Mouse (Mus musculus) limb, embryonic 14.5 days (tissue): ENCODE measurements around the gene Acsf2. TPM values are rescaled to one million over a fixed set of nuclear protein-coding genes. Genes with fewer than 3 reads are reported as not detected.
A peak's percentile ranks its signal among the peaks of the same experiment; 100 is the strongest.

Experiments
- ATAC-seq: fragments of 200-750 bp; cut with Nextera tagmentation; 2 replicates; pipeline ENCODE4 v1.8.0; 2017; ENCODE audit warnings: low read depth, moderate number of reproducible peaks, moderate TSS enrichment; ENCODE audit not compliant: low FRiP score
- DNase-seq: peaks from one replicate; pipeline ENCODE4 v3.0.0-alpha.2; 2015; ENCODE audit warnings: low spot score
- H3K27ac ChIP-seq: fragments of 300-500 bp; sonication (generic); replicated peaks from 2 replicates; pipeline ENCODE4 v1.5.1; 2014; ENCODE audit warnings: low read depth, mild to moderate bottlenecking, low read length, moderate library complexity, mixed read lengths
- H3K27me3 ChIP-seq: fragments of 300-500 bp; sonication (generic); 2 replicates; pipeline ENCODE4 v1.6.1; 2014; ENCODE audit warnings: low read length, mixed read lengths; ENCODE audit not compliant: control insufficient read depth, insufficient read depth
- H3K36me3 ChIP-seq: fragments of 300-500 bp; sonication (generic); 2 replicates; pipeline ENCODE4 v1.6.1; 2014; ENCODE audit warnings: mild to moderate bottlenecking, low read length, moderate library complexity, mixed read lengths; ENCODE audit not compliant: control insufficient read depth, insufficient read depth
- H3K4me1 ChIP-seq: fragments of 300-500 bp; sonication (generic); 2 replicates; pipeline ENCODE4 v1.6.1; 2014; ENCODE audit warnings: antibody characterized with exemption, low read length, mixed read lengths; ENCODE audit not compliant: control insufficient read depth, insufficient read depth
- H3K4me2 ChIP-seq: fragments of 300-500 bp; sonication (generic); replicated peaks from 2 replicates; pipeline ENCODE4 v1.6.1; 2014; ENCODE audit warnings: low read depth, mild to moderate bottlenecking, low read length, moderate library complexity; ENCODE audit not compliant: severe bottlenecking
- H3K4me3 ChIP-seq: fragments of 300-500 bp; sonication (generic); replicated peaks from 2 replicates; pipeline ENCODE4 v1.5.1; 2014; ENCODE audit warnings: low read length
- H3K9ac ChIP-seq: fragments of 300-500 bp; sonication (generic); 2 replicates; pipeline ENCODE4 v1.6.1; 2014; ENCODE audit warnings: mild to moderate bottlenecking, low read depth, low read length, moderate library complexity; ENCODE audit not compliant: severe bottlenecking
- H3K9me3 ChIP-seq: fragments of 300-500 bp; sonication (generic); 2 replicates; pipeline ENCODE4 v1.6.1; 2016; ENCODE audit warnings: low read length; ENCODE audit not compliant: control insufficient read depth
- POLR2A ChIP-seq: fragments of 200-500 bp; IDR thresholded peaks from 2 replicates; pipeline ENCODE4 v1.8.0; 2012; ENCODE audit warnings: inconsistent platforms, mild to moderate bottlenecking, moderate library complexity, borderline replicate concordance; ENCODE audit not compliant: insufficient read depth, insufficient read length; ENCODE audit errors: extremely low read depth
- WGBS: fragments of 180-500 bp; shearing (Covaris S2); extraction: QIAGEN DNeasy Blood & Tissue Kit; methylation state at CpG from one replicate; pipeline ENCODE4 v1.1.7; 2014; 5-methylcytosine and 5-hydroxymethylcytosine counted together
- polyA plus RNA-seq, 2 experiments: library from polyadenylated mRNA; depleted of rRNA in 1 of 2; stranded (reverse) in 1 of 2; unstranded in 1 of 2; fragments of >200 nt; fragmentation: Nextera tagmentation in 1 of 2; extraction: Ambion mirVana in 1 of 2; gene quantifications; 2 replicates each; pipeline versions ENCODE4 v1.2.1 to v1.2.3; 2012 to 2014

The Acsf2 gene
- polyA plus RNA-seq, 2 experiments = 9.5 to 36.3 TPM

GRCm38 (mm10) chr11:94546381-94546780 lies 55.3 kb downstream of the Acsf2 start:
- Histone ChIP-seq H3K27ac (no peak overlapping the region), H3K4me1 (peaks cover 17% of the 10 kb centered on the region), H3K36me3 (peaks cover 14% of the 10 kb centered on the region; the same call in 1 of the 2 replicates), H3K4me3 (no peak overlapping the region), H3K4me2 (no peak overlapping the region), H3K9me3 (no peaks in the 10 kb centered on the region), H3K27me3 (no peaks in the 10 kb centered on the region), H3K9ac (no peak overlapping the region)
- whole genome bisulfite sequencing = 96% methylated on average over 5 of the region's 5 CpGs
- TF ChIP-seq POLR2A = no peak
- no peak for DNase-seq
- no peak for ATAC-seq

GRCm38 (mm10) chr11:94544422-94544821 lies 57.2 kb downstream of the Acsf2 start:
- DNase-seq (no peak), ATAC-seq (no peak)
- Histone ChIP-seq H3K27ac (no peak overlapping the region), H3K4me3 (no peak overlapping the region), H3K4me2 (peak overlapping the region; percentile 34), H3K9me3 (no peaks in the 10 kb centered on the region), H3K9ac (0 out of 2 replicates have a peak overlapping the region, but pooled peaks have one; percentile 8), H3K27me3 (no peaks in the 10 kb centered on the region), H3K36me3 (peaks cover 14% of the 10 kb centered on the region; the same call in 1 of the 2 replicates), H3K4me1 (peaks cover 14% of the 10 kb centered on the region)
- TF ChIP-seq POLR2A = no peak
- WGBS = 57% methylated on average over 18 of the region's 18 CpGs

- WGBS = 29% methylated on average over 9 of the region's 9 CpGs
- Histone ChIP-seq H3K4me1 (peaks cover 11% of the 10 kb centered on the region), H3K36me3 (peaks cover 14% of the 10 kb centered on the region; the same call in 1 of the 2 replicates), H3K4me3 (no peak overlapping the region), H3K27ac (no peak overlapping the region), H3K9ac (no peak overlapping the region), H3K9me3 (no peaks in the 10 kb centered on the region), H3K4me2 (peak overlapping the region; percentile 34), H3K27me3 (no peaks in the 10 kb centered on the region)
- no peak for TF ChIP-seq POLR2A
- ATAC-seq = no peak
- DNase-seq = peak; percentile 80
Measured at GRCm38 (mm10) chr11:94543932-94544331, 57.7 kb downstream of the Acsf2 start.

- 88% methylated on average over 12 of the region's 12 CpGs for WGBS
- no peak for TF ChIP-seq POLR2A
- DNase-seq (no peak), ATAC-seq (no peak)
- Histone ChIP-seq H3K27ac (no peak overlapping the region), H3K4me2 (no peak overlapping the region), H3K9ac (no peak overlapping the region), H3K4me3 (no peak overlapping the region), H3K36me3 (peaks cover 14% of the 10 kb centered on the region; the same call in 1 of the 2 replicates), H3K9me3 (no peaks in the 10 kb centered on the region), H3K27me3 (no peaks in the 10 kb centered on the region), H3K4me1 (peaks cover 10% of the 10 kb centered on the region)
Measured at GRCm38 (mm10) chr11:94543344-94543743, 58.3 kb downstream of the Acsf2 start.

- no peak overlapping the region for H3K4me3 ChIP-seq
- no peak overlapping the region for H3K9ac ChIP-seq
- WGBS = 84% methylated on average over 4 of the region's 4 CpGs
- no peak overlapping the region for H3K4me2 ChIP-seq
- DNase-seq (no peak), ATAC-seq (no peak)
- peaks cover 14% of the 10 kb centered on the region; the same call in 1 of the 2 replicates for H3K36me3 ChIP-seq
- no peak for TF ChIP-seq POLR2A
- H3K9me3 ChIP-seq = no peaks in the 10 kb centered on the region
- H3K4me1 ChIP-seq = peaks cover 5% of the 10 kb centered on the region
- H3K27ac ChIP-seq = no peak overlapping the region
- no peaks in the 10 kb centered on the region for H3K27me3 ChIP-seq
Measured at GRCm38 (mm10) chr11:94542400-94542799, 59.3 kb downstream of the Acsf2 start.
